Mouse (Mus musculus): ENCODE results near the gene Sorbs1.

Sorbs1 gene

GRCm38 (mm10) chr19:40404582-40404981, 109.0 kb downstream of the Sorbs1 start:
- DNase-seq: peak; percentile 55

- DNase-seq: no peak
These were observed 109.6 kb downstream of the Sorbs1 start for GRCm38 (mm10) chr19:40403999-40404398.

DNA sequence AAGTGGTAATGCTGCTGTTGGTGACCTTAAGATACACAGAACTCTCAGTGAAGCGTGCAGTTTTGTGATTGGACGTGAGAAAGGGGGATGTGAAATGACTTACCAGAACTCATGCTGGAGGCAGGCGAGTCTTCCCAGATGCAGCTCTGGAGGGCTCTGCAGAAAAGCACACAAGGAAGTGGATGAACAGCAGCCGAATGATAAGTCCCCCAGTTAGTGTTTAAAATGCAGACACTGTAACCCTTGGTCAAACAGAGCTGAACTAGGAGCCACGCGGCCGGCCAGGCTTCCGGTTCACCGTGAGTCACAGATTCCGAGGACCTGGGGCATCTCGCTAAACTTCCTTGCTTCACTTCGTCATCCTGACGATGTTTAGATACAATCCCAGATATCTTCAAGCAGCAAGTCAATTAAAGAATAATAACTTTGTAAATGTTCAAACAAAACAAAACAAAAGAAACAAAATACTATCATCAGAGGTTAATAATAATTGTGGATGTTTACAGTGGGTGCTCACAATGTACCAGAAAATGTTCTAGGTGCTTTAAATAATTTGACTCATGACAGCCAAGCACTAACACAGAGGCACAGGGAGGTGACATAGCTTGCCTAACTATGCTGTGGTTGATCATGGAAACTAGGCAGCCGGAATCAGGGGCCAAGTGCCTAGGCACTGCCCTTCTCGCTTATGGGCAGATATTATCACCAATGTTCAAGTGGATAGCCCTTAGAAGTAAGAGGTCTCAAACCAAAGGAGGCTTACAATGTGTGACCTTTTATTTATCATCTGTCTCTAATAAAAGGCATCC, 111.2 kb downstream of the Sorbs1 start:
- peak; percentile 64 for DNase-seq

- peak; percentile 80 for DNase-seq
These were observed 112.4 kb downstream of the Sorbs1 start for GRCm38 (mm10) chr19:40401213-40401612.

DNA sequence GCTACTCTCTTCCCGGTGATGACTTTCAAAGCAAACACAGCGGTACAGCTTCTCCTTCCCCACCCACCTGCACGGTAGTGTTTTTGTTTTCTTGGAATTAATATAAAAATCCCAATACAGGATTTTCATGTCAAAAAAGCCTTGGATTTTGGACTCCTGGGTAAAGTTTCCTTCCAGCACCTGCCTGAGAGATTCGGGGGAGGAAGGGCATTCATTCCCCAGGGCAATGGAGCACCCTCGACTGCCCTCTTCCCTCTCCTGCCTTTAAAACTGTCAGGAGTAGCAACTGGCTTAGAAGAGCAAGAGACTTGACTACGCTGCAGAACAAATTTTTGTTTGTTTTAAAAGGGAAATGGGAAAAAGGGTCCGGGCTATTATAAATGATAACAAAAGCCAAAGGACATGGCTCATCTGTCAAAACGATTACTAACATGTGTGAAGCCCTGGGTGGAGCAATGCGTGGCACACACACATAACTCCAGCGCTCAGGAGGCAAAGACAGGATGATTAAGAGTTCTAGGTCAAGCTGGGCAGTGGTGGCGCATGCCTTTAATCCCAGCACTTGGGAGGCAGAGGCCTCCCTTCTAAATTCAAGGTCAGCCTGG, 113.1 kb downstream of the Sorbs1 start:
- DNase-seq: no peak

DNA sequence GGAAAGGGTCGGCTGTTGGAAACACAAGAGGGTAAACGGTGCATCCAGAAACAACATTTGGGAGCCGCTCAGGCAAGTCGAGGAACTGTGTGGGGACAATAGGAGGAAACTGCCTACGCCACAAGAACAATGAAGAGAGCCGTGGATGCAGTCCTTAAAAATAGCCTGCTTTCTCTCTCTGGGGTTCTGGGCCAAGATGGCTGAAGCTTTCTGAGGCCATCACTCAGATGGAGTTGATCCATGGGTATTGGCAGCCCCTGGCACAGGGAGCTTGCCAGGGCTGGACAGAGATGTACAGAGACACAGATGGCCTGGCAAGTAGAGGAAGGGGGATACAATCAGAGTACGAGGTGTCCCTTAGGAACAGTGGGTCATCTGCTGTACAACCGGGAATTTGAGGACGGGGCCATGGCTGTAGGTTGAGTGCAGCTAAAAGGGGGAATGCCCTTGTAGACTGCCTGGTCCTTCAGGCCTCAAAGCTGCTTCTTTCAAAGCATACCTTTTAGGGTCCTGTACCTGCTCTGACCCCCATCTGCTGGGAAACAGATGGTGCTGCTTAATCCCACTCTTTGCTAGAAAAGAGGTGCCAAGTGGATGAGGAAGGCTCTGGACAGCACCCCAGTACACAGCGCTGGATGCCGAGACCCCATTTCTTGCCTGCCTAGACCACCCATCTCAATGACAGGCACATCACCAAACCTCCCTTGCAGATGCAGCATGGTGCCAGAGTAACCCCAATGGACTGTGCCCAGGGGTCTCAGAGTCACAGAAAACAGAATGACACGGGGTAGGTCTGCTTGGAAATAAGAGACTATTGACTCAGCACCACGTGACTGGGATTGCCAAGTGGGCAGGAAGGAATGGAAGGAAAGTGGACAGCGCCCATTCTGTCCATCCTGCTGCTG, 117.6 kb downstream of the Sorbs1 start:
- peak; percentile 37 for DNase-seq

GRCm38 (mm10) chr19:40395321-40395695, 118.3 kb downstream of the Sorbs1 start:
- DNase-seq: no peak

DNA sequence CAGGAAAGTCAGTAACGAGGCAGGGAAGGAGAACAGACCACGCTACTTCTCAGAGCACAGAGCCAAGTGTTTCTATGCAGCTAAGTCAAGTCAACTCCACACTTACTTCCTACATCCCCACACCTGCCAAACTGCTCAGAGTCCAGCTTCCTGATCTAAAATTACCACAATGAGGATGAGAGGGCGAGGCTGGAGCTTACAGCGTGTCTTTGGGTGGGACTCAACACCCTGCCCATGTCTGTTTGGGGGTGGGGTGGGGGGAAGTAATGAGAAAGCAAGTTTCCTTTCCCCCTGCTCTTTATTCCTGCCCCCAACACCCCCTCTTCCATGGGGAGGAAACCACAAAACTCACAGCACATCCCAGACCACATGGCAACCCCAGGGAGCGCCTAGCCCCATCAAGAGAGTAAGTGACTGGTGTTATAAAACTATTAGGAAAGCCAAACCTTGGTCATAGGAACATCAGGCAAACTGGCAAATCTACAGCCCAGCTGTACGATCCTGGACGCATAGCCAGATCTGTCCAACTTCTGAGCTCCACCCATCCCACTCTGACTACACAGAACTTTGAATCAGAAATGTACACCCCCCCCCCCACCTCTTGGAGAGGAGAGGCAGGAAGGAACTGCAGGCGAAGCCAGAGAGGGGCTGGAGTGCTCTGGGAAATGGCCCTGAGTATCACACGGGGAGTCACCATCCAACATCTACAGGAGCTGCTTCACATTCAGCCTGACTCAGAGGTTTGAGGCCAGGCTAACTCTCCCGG, 118.8 kb downstream of the Sorbs1 start:
- peak; percentile 40 for DNase-seq

DNA sequence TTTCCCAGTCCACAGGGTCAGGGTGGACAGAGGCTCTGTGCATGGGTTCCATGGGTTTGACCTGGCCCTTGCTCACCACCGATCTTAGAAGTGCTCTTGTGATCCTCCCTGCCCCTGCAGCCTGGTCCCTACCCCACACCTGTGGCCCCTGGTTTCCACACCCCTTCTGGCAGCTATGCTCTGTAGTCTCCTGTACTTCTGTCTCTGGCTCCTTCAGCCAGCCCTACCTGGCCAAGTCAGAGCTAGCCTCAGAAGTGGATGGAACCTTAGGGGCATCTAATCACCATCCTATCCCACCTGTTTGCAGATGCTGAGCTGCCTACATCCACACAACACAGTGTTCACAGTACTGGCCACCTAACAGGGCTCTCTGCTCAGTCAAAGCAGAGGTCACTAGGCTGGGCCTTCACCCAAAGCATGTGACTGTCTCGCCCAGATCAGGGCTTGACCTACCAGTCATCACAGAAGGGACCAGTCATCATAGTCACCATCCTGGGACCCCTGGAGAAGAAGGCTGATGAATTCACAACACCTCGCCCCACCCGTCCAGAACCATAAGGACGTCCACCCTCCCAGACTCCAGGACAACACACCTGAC, 120.7 kb downstream of the Sorbs1 start:
- DNase-seq: no peak

DNA sequence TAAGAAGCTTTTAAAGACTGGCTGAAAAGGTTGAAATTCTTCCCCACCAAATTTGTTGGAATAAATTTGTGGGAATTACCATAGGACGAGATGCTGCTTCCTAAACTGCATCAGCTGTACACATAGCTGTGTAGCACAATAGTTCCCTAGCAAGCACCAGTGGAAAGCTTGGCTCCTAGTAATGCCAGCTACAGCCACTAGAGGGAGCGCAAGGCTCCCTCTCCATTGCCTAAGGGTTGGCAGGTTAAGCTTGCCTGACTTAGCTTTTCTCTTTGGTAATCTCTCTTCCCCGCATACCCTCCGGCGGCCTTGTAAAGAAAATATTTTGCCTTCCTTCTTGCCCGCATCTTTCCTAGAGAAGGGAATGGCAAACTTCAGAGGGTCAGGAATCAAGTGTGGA, 122.1 kb downstream of the Sorbs1 start:
- peak; percentile 92 for DNase-seq

DNA sequence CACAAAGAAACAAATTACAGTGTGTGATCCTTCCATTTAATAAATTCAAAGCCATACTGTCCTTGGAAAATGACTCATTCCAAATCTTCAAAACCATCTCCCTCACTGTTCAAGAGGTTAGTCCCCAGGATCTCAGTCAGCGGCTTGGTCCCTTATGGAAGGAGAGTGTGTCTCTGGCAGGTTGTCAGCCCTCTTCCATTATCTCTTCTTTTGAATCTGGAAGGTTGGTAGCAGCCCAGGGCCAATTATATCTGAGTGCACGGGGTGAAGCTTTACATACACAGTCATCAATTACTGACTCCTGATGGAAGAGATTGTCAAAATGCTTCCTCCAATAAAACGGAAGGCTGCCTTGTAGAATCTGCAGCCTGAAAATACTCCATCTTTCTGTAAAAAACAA, 126.7 kb downstream of the Sorbs1 start:
- no peak for DNase-seq

DNA sequence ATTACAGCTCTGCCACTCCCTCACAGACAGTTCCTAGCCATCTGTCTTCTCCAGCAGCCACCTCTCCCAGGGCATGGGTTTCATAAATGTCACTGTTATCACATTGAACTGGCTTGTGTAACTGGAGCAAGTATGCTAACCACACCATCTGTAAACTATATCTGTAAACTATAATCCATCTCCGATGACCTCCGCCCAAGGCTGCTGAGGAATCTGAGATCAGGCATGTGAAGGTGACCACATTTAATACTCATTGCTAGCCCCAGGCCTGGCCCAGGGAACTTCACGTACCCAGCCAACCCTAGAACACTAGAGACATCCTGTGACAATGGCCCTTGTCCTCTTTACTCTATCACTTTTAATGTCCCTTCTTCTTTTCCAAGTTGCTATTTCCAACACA, 128.2 kb downstream of the Sorbs1 start:
- no peak for DNase-seq

GRCm38 (mm10) chr19:40383931-40384330, 129.6 kb downstream of the Sorbs1 start:
- peak; percentile 38 for DNase-seq

- DNase-seq: no peak
These were observed 132.9 kb downstream of the Sorbs1 start for GRCm38 (mm10) chr19:40380656-40381055.

GRCm38 (mm10) chr19:40380005-40380404, 133.6 kb downstream of the Sorbs1 start:
- DNase-seq: no peak

DNA sequence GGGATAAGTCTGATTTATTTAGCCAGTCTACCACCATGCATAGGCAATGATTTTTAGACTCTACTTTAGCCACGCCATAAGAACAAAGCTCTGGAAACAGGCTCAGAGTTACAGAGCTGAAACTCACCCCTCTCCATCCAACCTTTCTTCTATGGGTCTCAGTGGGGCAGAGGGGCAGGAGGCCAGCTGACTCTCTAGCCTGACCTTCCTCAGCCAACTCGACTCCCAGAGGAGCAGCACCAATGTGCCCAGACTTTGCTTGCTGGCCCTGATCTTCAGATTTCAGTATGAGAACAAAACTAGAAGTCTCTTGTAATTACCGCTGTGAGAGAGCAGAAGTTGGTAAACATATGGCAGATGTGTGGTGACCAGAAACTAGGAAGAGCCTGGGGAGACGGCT, 134.5 kb downstream of the Sorbs1 start:
- DNase-seq: no peak

DNA sequence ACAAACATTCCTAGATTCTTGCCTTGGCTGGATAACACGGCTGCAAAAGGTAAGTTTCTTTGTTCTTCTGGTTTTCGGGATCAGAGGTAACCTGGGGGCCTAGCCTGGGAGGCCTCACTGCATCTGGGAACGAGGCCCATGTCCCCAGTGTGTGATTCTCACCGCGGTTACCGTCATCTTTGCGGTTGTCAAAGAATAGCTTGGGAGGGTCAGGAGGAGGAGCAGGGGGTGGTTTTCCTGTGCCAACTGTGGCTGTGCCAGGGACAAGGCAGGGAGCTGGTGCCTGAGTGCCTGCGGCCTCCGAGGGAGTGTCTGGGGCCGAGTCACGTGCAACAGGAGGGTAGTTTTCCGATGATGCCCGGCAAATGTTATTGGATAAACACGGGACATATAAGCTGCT, 135.9 kb downstream of the Sorbs1 start:
- DNase-seq: no peak

- no peak for DNase-seq
These were observed 136.9 kb downstream of the Sorbs1 start for GRCm38 (mm10) chr19:40376566-40377281.

- no peak for DNase-seq
These were observed 138.9 kb downstream of the Sorbs1 start for GRCm38 (mm10) chr19:40374720-40375119.

DNA sequence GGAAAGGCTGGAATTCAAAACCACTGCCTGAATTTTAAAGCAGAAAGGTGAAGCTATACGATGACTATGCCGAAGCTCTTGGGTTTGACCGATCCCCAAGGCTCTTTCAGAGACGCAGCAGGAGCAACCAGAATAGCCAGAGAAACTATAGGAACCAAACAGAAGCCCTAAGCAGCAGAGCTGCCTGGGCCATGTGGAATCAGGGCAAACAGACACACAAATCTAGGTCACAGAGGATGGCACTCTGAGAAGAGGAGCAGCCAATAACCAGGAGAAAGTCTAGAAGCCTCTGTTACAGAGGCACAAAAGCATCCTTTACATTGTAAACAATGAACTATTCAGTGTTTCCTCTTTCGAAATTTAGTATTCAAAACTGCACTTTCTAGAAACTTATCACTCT, 140.9 kb downstream of the Sorbs1 start:
- DNase-seq: no peak

DNA sequence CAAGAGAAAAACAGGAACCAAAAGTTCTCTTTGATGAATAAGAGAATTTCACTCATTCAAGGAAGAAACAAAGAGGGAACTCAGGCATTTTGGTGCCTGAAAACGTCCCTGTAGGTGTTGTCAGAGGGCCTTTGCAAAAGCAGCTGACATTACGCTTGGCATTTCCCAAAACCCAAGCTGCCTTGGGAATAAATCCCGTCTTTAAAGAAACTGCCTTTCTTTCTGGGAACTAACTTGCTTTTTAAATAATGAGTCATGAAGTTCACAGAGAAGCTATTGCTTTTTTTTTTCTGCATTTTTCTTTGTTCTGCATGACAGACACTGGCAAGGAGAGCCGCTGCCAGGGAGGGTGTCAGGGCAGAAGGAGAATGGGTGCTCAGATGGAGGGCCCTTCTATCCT, 141.7 kb downstream of the Sorbs1 start:
- DNase-seq: no peak

Data from lung, postnatal 36 days (tissue).